Comparison of ENCODE assay signal across 8 mouse cellular contexts in the genomic region with DNA sequence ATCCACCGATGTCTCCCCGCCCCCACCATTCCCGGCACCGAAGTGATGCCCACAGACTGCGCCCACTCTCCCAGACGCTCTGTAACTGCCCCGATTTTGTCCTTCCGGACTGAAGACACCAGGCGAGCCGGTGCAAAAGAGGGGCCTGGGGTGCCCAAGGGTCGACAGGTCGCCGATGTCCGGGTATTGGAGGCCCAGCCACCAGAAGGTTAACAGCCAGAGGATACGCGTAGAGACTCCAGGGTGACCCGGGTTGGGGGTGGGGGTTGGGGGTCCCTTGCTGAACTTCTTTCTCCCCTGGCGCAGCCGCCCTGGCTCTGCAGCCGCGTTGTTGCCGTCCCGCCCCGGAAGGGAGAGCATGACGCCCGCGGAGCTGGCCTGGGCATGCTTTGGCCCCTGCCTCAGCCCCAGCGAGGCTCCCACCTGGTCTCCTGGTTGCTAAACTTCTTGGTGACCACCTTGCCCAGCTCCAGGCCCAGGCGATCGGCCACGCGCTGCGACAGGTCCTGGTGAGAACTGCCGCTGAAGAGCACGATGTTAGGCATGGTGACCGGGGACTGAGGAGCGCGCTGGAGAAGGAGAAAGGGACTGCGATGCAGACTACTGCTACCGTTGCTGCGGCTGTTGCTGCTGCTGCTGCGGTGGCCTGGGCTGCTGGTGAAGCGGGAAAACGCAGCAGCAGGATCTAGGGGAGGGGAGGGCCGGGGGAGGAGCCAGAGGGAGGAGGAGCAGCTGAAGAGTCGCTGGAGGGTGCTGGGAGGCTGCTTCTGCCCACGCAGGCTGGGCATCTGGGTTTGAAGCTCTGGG. TPM values are rescaled to one million over a fixed set of nuclear protein-coding genes. Genes with fewer than 3 reads are reported as not detected.
DNase-seq lines count a peak whose midpoint lies in the region; ATAC-seq and TF ChIP-seq lines count a peak whose summit lies in the region.

A gene (minus strand): TSS at position 703 of the 807 bp plus-strand sequence.

- peak; percentile 46 for DNase-seq in adipocyte (ENCODE audit: low spot score)
- peak; percentile 1 to 3 for DNase-seq in gastrocnemius, adult 8-10 months (ENCODE audit: low spot score in 2 of 2)
- DNase-seq in induced T-regulatory cell, adult 2 months (ENCODE audit: low read depth) = peak; percentile 47
- DNase-seq in left cerebral cortex, postnatal 14 days (ENCODE audit: low spot score in 2 of 2) = peak; percentile 22 to 27
- DNase-seq in right cerebral cortex, postnatal 14 days = peak; percentile 23
- peak; percentile 18 to 58 for DNase-seq in urinary bladder, postnatal 4 days (ENCODE audit: low spot score in 2 of 2)

- H3K4me1 ChIP-seq in cortical plate, adult 2 months (ENCODE audit: control insufficient read depth, insufficient read depth, low read length) = no peaks in the 10 kb centered on the region

- ATAC-seq in megakaryocyte progenitor cell, adult 5-6 weeks (replicated peaks; ENCODE audit: poor library complexity) = peak; percentile 83

- no peak for TF ChIP-seq CTCF in cortical plate, adult 2 months (IDR thresholded peaks at IDR 0.05; ENCODE audit: extremely low read depth, insufficient read depth, low read length)

- H3K4me3 ChIP-seq in cortical plate, adult 2 months (ENCODE audit: insufficient read depth, low read length) = peak within 1 kb of the TSS; percentile 94

- peak within 1 kb of the TSS; percentile 90 for H3K27ac ChIP-seq in cortical plate, adult 2 months (ENCODE audit: insufficient read depth, low read length)

- TF ChIP-seq POLR2A in cortical plate, adult 2 months (IDR thresholded peaks at IDR 0.05; ENCODE audit: extremely low read depth, insufficient read depth, low read length) = peak; percentile 55; the same call in 1 of the 2 replicates

- intact Hi-C loops in left cerebral cortex, postnatal 14 days (cut with DNase I) = no loop called here

RNA-seq across cellular contexts. Expression of the gene that starts here (rescaled TPM):
- 17.3 and 17.5 TPM in 2 replicates for polyA plus RNA-seq in cortical plate, adult 2 months (2012; rRNA removed)
- 1 to 10 TPM; 1.1 to 1.6 (median 1.1) TPM for total RNA-seq in gastrocnemius, adult 8-10 months (2022)
- 10 to 100 TPM; 23.1 to 27.6 TPM for total RNA-seq in left cerebral cortex, postnatal 14 days (2021)
- 72.7 and 76.0 TPM in 2 replicates for total RNA-seq in megakaryocyte progenitor cell, adult 5-6 weeks (2015)
- 52.3 and 53.5 TPM in 2 replicates for total RNA-seq in megakaryocyte progenitor cell, adult 5-6 weeks (2017)

Comparison
In these comparisons a context has a peak if more than half of its experiments do, and no peak if none do; other contexts are left out.
1. Peak in every context shown above with its lines: DNase-seq, ATAC-seq, H3K4me3 ChIP-seq and H3K27ac ChIP-seq.
2. RNA of the gene that starts here (total RNA-seq): 52.3 to 76.0 TPM in megakaryocyte progenitor cell, adult 5-6 weeks and 23.1 to 27.6 TPM in left cerebral cortex, postnatal 14 days; 1.1 to 1.6 TPM in gastrocnemius, adult 8-10 months; every median in the first group is over 4 times any median in the second.